Mouse (Mus musculus): ENCODE measurements around the gene Them5.

DNA sequence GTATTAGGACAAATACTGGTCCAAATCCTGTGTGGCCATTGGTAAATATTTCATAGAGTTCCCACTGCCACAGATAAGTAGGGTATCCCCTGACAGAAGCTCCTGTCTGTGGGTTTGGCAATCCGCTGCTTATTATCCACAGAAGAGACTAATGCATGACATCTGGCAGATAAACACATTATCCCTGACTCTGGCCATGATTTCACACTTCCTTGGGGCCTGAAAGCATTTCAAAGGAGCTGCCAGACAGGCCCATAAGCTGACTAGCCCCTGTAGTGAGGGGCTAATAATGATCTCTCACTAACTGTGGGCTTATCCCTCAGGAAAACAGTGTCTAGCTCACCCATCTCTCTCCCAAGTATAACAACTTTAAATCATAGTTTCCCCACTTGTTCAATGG, 653 bp downstream of the Them5 start:
- TF ChIP-seq POLR2A (IDR thresholded peaks at IDR 0.05; ENCODE audit: extremely low read depth, insufficient read depth, low read length): no peak
- TF ChIP-seq CTCF (IDR thresholded peaks at IDR 0.05; ENCODE audit: low read depth, low read length): no peak
